Mouse (Mus musculus) kidney, adult 9 months (tissue): ENCODE measurements around the gene Kdm2b.

Source experiments
- DNase-seq: peaks from one replicate; pipeline ENCODE4 v3.0.0; 2022

The Kdm2b gene

DNA sequence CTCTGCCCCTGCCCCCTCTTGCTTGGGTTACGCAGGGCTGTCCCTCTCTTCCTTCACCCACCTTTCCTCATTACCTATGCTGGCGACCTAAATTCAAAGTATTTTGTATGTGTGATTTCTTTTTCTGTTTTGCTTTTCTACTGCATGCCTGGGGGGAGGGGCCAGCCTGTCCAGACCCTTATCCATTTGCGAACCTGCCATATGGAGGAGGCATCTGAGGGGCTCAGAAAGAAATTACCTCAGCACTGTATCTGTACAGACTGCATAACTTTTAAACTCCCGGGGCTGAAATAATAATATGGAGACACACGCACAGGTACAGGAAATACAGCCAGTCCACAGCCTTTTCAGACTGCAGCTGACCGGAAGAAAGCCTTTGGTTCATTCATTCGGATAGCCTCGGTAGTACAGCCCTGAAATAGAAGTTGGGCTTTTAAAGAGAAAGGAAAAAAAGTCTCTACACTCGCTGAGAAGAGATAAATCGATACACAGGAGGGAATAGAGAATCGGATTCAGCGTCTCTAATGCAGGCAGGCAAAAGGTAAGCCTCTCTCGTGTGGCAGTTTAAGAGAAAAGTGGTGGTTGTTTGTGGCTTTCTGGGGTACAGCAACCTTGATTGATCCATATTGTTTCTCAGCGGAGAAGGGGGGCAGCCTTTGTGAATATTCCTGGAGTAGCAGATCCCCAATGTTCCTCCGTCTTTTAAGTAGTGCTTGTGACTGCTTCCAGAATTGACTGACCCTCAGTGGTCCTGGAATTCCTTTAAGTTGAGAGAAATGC is at the start of gene Kdm2b:
Gene Kdm2b (minus strand): TSS at position 273 of the 780 bp plus-strand sequence.
- peak; percentile 53 for DNase-seq

DNA sequence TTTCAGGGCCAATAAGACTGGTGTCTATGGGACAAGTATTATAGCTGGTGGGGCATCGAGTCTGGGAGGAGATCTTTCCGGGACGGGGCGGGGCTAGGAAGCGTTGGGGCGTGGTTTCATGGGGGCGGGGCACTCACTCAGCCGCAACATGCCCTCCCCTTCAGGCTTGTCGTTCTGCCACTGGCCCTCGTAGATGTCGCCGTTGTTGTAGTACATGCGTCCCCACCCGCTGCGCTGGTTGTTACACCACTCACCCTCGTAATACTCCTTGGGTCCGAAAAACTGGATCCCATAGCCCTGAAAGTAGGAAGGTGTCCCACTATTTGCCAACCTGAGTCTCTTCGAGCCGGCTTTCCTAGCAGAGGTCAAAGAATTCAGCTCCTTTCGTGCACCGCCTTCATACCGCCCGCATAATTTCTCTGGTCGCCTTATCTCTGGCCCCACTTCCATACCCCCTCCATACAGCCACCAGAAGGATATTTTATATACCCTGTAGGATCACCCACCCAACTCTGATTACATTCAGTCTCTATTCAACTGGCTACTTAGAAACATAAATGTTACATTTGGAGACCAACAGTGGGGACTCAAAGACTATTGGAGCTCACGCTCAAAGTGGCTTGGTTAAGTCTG is 49.6 kb upstream of the Kdm2b start:
- DNase-seq = peak; percentile 88

DNA sequence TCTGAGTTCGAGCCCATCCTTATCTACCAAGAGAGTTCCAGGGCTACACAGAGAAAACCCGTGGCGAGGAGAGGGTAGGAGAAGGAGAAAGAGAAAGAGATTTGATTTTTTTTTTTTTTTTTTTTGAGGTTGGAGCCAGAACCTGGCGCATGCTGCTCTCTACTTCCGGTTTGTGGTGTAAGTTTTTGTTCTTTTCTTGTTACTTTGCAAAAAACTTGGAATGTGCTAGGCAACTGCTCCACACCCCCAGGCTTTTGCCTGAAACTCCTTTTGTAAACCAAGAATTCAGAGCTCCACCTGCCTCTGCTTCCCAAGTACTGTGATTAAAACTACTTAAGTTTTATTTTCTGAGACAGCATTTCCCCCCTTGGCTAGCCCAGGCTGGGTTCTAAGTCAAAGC is 48.5 kb upstream of the Kdm2b start:
- no peak for DNase-seq

DNA sequence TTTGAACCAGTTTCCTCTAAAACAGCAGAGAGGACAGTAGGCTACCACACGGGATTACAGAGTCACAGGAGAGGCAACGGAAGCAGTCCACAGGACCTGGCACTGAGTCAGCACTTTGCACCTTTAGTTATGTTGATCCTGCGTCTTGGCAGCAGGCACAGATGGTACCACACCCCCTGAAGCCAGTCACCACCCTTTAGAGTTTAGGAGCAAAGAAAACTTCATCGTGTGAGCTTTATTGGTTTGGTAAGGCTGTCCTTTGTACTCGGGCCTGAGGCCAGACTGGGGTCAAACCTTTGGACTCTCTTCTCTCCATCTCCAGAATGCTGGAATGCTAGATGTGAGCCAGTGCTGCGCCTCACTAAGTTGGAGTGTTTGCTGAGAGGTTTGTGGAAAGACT is 45.9 kb upstream of the Kdm2b start:
- DNase-seq = peak; percentile 97

DNA sequence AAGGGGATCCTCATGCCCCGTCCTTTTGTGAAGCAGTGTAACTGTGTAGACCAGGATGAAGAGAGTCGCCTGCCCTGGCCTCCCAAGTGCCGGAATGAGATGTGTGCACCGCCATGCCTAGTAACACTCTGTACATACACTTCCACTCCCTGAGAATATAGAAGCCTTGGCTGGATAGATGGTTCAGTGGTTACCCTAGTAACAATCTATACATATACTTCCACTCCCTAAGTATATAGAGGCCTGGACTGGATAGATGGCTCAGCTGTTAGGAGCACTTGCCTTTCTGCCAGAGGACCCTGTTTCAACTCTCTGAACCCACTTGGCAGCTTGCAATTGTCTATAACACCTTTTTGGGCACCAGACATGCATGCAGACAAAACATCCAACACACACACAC is 45.5 kb upstream of the Kdm2b start:
- no peak for DNase-seq

DNA sequence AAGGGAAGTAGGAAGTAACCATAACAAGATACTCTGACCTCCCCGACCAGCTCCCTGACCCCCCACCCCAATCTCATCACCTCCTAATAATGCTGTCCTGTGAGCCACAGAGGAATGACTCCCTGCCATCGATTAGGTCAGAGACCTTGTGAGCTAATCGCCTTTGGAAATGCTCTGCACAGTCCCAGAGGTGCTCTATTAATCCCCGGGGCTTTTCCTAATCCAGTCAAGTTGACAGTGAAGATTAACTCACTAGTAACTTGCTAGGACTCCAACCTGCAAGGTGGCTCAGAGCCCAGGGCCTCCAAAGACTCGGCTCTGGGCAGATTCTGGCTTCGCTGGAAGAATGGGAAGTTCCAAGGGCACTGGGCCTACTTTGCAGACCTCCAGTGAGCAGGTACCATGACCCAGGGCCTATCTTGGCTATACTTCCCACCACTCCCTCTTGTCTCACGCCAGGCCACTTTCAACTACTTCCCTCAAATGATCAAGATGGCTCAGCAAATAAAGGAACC is 44.1 kb upstream of the Kdm2b start:
- peak; percentile 78 for DNase-seq

DNA sequence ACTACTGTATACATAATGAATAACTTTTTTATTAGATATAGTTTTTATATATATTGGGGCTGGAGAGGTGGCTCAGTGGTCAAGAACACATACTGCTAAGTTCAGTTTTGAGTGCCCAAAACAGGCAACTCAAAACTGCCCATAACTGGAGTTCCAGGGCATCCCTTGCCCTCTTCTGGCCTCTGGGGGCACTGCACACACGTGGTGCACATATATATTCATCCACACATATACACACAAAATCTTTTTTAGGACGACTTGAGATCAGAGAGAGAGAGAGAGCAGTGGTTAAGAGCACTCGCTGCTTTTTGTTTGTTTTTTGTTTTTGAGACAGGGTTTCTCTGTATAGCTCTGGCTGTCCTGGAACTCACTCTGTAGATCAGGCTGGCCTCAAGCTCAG is 41.7 kb upstream of the Kdm2b start:
- no peak for DNase-seq

DNA sequence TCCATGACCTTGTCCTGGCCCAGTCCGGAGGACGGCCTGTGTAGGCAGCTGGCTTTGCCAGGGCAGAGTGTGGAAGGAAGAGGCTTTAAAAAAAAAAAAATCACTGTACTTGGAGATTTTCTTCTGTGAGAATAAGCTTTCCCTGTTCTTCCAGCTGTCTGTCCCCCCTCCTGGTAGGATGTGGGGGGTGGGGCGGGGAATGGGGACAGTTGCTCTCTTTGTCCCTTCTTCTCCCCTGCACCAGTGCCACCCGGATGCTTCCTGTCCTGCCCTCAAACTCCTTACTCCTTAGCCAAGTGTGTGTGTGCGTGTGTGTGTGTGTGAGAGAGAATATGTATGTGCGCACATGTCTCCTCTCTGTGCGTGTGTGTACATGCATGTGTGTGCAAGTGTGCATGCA is 40.1 kb upstream of the Kdm2b start:
- DNase-seq = no peak

DNA sequence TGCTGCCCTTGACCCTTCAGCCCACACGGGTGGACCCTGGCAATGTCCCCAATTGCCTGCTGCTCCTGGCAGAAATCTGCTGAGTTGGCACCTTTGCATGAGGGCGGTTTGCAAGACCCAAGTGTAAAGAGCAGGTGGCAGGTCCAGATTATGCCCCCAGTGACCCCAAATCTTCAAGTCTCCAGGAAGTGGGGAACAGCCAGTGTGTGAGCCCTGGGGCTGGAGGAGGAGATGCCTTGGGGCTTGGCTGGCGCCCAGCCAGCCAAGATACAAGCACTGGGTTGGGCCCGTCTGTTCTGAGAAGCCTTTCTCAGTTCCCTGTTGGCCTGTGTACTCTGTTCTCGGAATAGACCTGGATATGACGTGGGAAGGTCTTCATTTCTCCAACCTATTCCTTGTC is 37.8 kb upstream of the Kdm2b start:
- peak; percentile 61 for DNase-seq

DNA sequence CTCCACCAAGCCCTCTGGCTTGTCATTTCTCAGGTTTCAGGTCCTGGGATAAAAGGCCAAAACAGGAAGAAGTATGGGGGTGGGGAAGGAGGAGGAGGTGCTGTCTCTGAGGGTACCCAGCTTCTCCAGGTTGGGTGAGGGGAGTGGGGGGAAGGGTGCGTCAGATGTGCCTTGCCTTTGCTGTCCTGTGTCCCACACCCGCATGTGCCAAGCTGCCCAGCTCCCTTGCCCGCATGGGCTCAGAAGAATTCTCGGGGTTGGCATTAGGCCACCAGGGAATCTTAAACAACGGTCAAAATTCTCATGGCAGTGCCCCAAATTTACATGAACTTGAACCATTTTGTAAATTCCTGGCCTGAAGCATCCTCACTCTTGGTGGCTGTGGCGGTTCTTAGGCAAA is 36.8 kb upstream of the Kdm2b start:
- no peak for DNase-seq

DNA sequence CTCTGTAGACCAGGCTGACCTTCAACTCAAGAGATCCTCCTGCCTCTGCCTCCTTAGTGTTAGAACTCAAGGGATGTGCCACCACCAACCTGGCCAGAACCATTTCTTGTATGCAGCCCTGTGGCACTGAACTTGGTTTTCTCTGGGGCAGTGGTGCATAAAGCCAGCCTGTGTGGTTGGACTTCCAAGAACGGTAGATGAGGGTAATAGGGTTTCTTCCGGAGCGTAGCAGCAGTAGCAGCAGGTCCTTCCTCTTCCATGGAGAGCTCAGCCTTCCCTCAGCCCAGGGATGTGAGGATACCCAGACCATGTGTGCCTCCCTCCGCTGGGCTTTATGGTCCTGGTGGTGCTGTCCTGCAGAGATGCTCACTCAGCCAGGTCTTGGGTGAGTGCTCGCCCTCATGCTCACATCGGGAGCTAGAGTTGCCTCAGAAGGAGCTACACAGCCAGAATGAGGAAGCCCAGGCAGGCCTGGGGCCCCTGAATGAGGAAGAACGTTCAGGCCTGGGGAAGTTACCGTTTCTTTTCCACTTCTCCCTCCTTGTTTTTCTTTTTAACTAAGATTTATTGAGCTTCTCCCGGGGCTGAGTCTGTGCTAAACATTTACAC is 35.4 kb upstream of the Kdm2b start:
- DNase-seq = no peak

DNA sequence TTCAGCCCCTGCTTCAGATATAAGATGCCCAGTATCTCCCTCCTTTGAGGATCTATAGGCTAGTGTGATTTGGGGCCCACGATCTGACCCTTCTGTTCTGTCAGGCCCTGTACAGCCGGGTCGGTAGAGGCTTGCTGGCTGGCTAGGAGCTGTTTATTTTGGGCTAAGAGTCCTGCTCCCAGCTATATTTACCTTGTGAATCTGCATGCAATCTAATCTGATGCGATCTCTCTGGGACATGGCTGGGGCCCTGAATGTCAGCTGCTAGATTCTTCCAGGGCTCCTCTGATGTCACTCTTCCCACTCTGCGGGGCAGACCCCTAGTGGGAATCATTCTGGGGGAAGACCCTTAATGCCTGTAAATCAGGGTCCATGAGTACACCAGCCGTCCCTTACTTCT is 34.7 kb upstream of the Kdm2b start:
- DNase-seq = no peak

DNA sequence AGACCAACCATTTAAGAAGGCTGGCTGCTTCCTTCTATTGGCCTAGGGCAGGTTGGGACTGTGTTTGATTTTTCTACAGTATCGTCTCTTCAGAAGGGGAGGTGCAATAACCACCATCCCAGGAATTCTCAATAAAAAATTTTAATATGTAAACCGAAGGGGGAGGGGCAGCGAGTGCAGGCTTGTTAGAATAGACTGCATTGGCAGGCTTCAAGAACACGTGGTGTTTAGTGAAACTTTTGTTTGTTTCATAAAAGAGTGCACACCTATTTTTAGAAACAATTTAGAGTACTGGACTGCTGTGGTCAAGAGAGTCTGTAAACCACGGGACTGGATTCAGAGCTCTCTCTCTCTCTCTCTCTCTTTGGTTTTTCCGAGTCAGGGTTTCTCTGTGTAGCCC is 33.4 kb upstream of the Kdm2b start:
- peak; percentile 91 for DNase-seq

DNA sequence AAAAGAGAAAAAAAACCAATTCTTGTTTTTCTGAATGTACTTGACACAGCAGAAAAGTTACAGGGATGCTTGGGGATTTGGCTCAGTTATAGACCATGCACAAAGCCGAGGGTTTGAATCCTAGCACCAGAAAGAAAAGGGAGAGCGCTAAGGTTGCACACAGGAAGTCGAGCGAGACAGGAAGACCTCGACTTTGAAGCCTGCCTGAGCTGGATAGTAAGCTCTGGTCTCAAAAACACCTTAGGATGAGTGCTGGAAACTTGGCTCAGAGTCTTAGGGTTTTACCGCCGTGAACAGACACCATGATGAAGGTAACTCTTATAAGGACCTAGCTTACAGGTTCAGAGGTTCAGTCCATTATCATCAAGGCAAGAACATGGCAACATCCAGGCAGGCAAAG is 31.8 kb upstream of the Kdm2b start:
- DNase-seq = no peak

DNA sequence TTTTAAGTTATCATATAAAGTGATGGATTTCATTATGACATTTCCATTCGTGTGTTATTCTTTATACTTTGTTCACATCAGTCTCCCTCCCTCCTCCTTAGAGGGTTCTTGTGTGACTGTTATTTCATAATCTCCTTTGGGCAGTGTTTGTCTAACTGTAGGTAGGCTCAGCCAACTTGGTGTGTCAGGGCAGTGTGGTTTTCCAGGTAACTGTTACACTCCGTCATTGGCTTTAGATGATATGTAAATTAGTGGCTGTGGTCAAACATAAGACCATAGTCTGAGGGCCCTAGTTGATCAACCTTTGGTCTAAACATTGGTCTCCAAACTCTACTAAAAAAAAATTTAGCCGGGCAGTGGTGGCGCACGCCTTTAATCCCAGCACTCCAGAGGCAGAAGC is 30.8 kb upstream of the Kdm2b start:
- DNase-seq = no peak

DNA sequence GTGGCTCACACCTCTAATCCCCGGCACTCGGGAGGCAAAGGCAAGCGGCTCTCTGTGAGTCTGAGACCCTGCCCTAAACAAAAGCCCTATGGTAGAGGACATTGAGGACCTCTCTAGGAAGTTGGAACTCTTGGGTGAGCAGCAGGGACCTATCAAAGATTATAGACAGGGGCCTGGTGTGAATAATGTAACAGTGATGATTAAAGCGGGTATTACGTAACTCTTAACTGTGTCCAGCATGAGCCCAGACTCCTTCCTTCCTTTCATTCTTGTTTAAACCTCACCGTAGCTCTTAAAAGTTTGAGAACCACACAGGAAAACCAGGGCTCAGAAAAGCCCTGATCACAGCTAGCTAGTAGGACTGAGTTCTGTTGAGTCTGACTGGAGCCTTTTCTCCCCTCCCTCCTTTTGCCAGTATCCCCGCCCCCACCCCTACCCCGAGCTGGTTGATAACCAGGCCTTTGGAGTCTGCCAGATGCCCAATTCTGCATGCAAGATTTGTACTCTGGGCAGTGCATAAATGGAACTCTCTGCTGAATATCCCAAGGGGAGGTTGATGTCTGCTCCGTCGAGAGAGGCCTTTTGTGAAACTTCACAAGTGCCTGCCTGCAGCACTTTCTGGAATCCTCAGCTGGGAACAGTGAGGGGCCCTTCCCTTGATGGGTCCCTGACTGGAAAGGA is 29.9 kb upstream of the Kdm2b start:
- no peak for DNase-seq

DNA sequence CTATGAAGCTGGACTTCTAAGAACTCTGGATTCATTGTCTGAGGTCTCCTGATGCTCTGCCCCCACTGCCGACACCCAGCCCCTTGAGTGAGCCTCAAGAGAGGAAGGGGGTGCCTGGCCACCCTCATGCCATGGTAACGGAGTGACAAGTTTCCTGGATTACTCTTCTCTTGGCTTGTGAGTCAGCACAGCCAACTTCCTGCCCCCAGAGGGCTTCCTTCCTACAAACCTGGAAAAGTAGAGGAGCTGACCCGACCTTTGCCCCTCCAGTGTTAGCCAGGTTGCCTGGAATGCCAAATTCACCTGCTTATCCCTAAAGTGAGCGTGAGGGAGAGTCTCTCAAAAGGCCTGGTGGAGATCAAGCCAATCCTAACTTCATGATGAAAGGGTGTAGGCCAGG is 27.9 kb upstream of the Kdm2b start:
- DNase-seq = peak; percentile 62

DNA sequence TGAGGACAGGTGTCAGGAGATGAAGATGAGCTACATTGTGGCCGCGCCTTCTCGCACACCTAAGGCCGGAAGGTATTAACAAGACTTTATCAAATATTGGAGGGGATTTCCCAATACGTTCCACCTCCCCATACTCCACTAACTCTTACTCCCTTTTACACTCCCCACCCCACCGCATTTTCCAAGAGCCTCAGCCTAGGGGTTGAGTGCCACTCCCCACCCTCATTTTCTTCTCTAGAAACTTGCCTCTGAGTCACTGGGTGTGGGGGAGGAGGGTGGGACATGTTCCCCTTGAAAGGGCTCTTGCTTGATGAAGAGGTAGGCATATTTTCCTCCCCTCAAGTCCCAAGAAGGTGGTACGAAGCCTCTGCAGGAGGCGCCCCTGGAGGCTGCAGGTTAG is 26.3 kb upstream of the Kdm2b start:
- no peak for DNase-seq

DNA sequence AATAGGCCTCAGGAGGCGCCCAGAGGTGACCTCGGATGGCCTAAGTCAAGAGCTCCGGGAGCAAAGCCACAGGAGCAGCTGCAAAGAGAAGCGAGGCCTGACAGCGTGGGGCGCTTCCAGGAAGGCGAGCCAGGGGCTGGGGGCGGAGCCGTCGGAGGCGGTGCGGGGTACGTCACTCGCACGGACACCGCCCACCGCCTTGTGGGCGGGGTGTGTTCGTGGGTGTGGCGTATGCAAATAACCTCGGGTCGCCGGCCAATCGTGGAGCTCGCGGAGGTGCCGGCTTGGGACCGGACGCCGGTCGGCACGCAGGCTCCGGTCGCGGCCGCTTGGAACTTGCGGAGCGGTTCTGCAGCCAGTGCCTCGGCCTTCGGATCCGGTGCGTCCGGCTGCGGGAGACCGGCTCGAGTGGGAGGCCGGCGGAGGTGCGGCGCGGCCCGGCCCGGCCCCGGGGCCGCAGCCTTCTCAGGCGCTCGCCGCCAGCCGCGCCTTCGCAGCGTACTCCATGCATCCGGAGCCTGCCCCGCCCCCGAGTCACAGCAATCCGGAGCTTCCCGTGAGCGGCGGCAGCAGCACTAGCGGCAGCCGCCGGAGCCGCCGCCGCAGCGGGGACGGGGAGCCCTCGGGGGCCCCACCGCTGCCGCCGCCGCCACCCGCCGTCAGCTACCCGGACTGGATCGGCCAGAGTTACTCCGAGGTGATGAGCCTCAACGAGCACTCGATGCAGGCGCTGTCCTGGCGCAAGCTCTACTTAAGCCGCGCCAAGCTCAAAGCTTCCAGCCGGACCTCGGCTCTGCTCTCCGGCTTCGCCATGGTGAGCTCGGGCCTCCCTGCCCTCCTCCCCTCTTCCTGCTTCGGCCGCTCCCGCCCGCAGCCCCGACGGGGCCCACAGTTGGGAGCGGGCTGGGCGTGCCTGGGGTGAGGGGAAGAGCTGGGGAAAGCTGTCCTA is 25.4 kb upstream of the Kdm2b start, which contains the start of gene Orai1:
Gene Orai1 (plus strand): TSS at position 322 of the 949 bp plus-strand sequence.
- DNase-seq = peak; percentile 99

DNA sequence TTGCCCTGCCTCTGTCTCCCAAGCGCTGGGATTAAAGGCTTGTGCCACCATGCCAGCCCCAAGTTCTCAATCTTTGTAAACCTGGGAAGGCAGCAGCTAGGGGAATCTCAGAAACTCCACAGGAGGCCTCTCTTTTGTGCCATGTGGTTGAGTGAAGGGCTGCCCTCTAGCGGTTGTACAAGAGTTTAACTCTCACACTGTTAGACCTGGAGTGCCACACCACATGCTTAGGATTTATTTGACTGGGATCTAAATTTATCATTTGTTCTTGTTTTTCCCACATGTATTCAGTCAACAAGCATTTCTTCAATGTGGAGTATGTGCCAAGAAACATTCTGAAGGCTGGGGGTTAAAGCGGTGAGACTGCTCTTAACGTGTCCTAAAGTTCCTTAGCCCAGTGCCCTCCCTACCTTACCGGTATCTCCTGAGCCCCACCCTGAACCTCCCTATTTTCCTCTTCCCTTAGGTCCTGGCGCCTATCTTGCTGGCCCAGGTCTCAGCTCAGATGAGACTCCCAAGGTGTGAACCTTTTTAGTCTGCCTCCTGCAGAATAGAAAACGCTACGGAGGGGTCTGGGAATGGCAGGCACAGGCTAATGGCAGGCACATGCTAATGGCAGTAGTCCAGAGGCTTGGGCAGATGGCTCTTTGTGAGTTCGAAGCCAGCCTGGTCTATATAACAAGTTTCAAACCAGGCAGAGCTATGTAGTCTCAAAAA is 24.1 kb upstream of the Kdm2b start:
- peak; percentile 78 for DNase-seq

DNA sequence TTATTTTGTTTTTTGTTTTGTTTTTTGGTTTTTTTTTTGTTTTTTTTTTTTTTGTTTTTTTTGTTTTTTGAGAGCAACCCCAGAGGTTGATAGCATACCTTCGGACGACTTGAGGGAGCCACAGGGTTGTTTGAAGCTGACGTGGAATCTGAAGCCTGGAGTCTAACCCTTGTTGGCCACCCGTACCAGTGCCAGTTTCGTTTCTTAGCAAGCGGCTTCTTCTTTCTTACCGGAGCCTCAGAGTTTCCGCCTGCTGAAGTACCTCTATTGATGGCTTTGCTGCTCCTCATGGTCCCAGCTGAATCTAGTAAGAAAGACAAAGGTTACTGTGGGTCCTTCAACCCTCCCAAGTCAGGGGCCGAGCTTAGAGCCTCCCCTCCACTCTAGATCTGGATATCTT is 22.1 kb upstream of the Kdm2b start:
- DNase-seq = no peak

DNA sequence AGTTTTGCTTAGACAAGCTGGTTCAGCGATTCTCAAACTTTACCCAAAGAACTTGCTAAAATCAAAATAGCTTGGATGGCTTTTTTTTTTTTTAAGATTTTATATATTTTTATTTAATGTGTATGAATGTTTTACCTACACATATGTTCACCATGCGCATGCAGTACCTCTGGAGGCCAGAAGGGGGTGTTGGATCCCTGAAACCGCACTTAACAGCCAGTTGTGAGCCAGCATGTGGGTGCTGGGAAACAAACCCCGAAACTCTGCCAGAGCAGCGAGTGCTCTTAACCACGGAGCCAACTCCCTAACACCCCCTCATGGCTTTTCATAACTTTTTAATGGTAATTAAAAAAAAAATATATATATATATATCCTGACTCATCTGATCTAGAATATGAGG is 21.2 kb upstream of the Kdm2b start:
- no peak for DNase-seq
